Mouse (Mus musculus): Measurements from ENCODE around the gene Capza1. TPM values are rescaled to one million over a fixed set of nuclear protein-coding genes. Genes with fewer than 3 reads are reported as not detected.
A peak's percentile ranks its signal among the peaks of the same experiment; 100 is the strongest.

The Capza1 gene
- polyA plus RNA-seq, 1 experiment from 2014 or later, result 158 TPM

DNA sequence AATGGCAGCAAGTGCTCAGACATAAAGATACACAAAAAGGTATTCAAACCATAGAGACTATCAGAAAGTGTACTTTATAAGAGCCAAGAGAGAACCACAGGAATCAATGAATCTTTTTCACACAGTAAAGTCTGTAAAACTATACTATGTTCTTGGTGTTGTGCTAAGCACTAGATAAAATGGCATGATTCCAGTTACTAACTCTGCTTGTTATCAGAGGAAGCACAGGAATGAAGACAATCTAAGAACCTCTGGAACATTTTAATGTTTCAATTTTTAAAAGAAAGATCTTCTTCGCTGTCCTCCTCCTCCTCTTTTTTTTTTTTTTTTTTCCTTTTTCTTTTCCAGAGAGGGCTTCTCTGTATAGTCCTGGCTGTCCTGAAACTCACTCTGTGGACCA lies 5.7 kb downstream of the Capza1 start:
- H3K27me3 ChIP-seq (replicated peaks), result no peaks in the 10 kb centered on the region
- H3K4me3 ChIP-seq, result no peak overlapping the region
- H3K9ac ChIP-seq, result no peak overlapping the region
- 93% methylated on average over 1 of the region's 1 CpGs for WGBS
- H3K4me2 ChIP-seq, result no peak overlapping the region
- no peak overlapping the region; the same call in 1 of the 2 replicates for H3K27ac ChIP-seq (replicated peaks)
- peaks cover 61% of the 10 kb centered on the region for H3K4me1 ChIP-seq
- no peaks in the 10 kb centered on the region for H3K9me3 ChIP-seq
- H3K36me3 ChIP-seq, result peaks cover 27% of the 10 kb centered on the region
- ATAC-seq (ENCODE audit: extremely low read depth, insufficient number of reproducible peaks, low FRiP score, low TSS enrichment), result no peak

DNA sequence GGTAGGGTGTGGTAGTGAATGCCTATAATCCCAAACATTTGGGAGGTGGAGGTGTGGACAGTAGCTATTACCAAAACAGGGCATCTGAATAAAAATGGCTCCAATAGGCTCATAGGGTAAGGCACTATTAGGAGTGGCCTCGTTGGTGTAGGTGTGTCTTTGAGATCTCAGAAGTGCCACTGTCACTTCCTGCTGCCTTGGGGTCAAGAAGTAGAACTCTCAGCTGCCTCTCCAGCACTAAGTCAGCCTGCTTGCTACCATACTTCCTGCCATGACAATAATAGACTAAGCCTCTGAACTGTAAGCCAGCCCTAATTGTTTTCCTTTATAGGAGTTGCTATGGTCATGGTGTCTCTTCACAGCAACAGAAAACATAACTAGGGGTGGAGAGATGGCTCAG lies 8.2 kb downstream of the Capza1 start:
- no peaks in the 10 kb centered on the region for H3K9me3 ChIP-seq
- peaks cover 37% of the 10 kb centered on the region for H3K4me1 ChIP-seq
- WGBS, result 66% methylated on average over 1 of the region's 1 CpGs
- no peak for ATAC-seq (ENCODE audit: extremely low read depth, insufficient number of reproducible peaks, low FRiP score, low TSS enrichment)
- no peaks in the 10 kb centered on the region for H3K27me3 ChIP-seq (replicated peaks)
- no peak overlapping the region for H3K4me2 ChIP-seq
- H3K4me3 ChIP-seq, result no peak overlapping the region
- H3K9ac ChIP-seq, result no peak overlapping the region
- no peak overlapping the region for H3K27ac ChIP-seq (replicated peaks)
- H3K36me3 ChIP-seq, result peaks cover 27% of the 10 kb centered on the region

DNA sequence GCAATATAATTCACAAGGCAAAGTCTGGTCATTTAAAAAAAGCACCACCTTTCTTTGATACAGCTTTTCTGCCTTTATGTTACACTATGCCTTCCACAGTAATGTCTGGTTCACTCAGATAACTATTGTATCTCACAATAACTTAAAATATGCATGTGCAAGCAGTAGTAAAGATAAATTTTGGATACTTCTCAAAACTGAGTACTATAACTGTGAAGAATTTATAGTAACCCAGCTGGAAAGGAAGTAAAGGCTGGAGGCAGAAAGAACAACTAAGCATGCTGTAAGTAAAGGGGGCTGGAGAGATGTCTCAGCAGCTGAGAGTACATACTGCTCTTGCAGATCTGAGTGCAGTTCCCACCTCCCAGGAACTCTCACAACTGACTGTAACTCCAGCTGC lies 9.4 kb downstream of the Capza1 start:
- Histone ChIP-seq H3K9me3 (no peaks in the 10 kb centered on the region), H3K9ac (no peak overlapping the region), H3K4me2 (no peak overlapping the region), H3K4me1 (peaks cover 29% of the 10 kb centered on the region), H3K27me3 (replicated peaks) (no peaks in the 10 kb centered on the region), H3K4me3 (no peak overlapping the region), H3K36me3 (peaks cover 30% of the 10 kb centered on the region), H3K27ac (replicated peaks) (no peak overlapping the region)
- ATAC-seq (ENCODE audit: extremely low read depth, insufficient number of reproducible peaks, low FRiP score, low TSS enrichment), result no peak

DNA sequence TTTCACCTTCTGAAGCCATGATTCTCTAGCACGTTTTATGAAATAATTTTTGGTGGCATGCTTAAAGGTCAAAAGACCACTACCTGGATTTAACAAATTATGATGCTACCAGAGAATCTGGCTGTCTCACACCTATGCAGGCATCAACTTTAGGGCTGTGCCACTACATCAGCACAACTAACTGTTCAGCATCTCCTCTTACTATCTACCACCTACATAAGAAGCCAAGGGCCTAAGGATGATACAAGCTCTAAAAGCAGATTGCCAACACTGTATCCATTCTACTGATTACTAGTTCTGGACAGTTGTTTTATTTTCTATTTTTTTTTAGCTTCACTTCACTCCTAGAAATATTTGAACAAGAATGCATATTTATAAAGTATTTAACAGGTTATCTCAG lies 9.8 kb downstream of the Capza1 start:
- WGBS, result 89% methylated on average over 1 of the region's 1 CpGs
- H3K4me2 ChIP-seq, result no peak overlapping the region
- no peak overlapping the region for H3K9ac ChIP-seq
- ATAC-seq (ENCODE audit: extremely low read depth, insufficient number of reproducible peaks, low FRiP score, low TSS enrichment), result no peak
- no peaks in the 10 kb centered on the region for H3K27me3 ChIP-seq (replicated peaks)
- peaks cover 33% of the 10 kb centered on the region for H3K36me3 ChIP-seq
- no peak overlapping the region for H3K27ac ChIP-seq (replicated peaks)
- H3K4me3 ChIP-seq, result no peak overlapping the region
- peaks cover 25% of the 10 kb centered on the region for H3K4me1 ChIP-seq
- no peaks in the 10 kb centered on the region for H3K9me3 ChIP-seq

DNA sequence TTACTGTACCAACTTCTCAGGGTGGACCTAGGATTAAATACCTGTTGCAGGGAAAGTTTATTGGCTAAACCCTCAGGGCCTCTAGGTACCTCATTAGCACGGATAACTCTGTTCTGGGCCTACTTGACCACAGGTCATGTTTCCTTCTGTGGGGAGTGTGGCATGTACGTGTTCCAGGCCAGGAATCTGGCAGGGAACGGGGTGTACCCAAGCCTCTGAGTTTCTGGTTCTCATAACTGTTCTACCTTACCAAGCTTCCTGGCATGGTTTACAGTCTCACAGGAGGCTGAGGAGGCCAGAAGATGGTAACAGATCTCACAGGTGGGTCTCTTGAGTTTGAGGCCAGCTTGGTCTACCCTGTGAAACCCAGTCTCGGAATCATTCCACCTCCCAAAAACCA lies 17.7 kb downstream of the Capza1 start:
- H3K4me3 ChIP-seq, result no peak overlapping the region
- 81% methylated on average over 4 of the region's 4 CpGs for WGBS
- H3K4me1 ChIP-seq, result peaks cover 4% of the 10 kb centered on the region; the same call in 1 of the 2 replicates
- no peak for ATAC-seq (ENCODE audit: extremely low read depth, insufficient number of reproducible peaks, low FRiP score, low TSS enrichment)
- no peak overlapping the region for H3K27ac ChIP-seq (replicated peaks)
- peaks cover 67% of the 10 kb centered on the region for H3K36me3 ChIP-seq
- H3K9me3 ChIP-seq, result no peaks in the 10 kb centered on the region
- H3K9ac ChIP-seq, result no peak overlapping the region
- no peaks in the 10 kb centered on the region for H3K27me3 ChIP-seq (replicated peaks)
- no peak overlapping the region for H3K4me2 ChIP-seq

DNA sequence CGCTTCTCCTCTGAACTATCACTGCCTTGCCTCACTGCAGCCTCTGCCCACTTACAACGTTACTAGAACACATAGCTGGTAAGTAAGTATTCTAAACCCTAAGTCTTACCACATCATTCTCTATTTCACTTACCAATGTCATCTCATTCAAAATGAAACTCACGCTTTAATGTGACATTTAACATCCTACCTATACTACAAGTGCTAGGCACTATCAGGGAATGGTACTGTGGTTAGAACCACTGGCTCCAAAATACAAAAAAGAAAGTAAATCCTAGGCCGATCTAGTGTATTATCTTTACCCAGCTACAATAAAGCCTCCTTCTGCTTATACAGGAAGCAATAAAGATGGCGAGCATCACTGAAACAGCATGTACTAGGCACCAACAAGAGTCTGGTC lies 23.3 kb downstream of the Capza1 start:
- H3K36me3 ChIP-seq, result peaks cover 90% of the 10 kb centered on the region

DNA sequence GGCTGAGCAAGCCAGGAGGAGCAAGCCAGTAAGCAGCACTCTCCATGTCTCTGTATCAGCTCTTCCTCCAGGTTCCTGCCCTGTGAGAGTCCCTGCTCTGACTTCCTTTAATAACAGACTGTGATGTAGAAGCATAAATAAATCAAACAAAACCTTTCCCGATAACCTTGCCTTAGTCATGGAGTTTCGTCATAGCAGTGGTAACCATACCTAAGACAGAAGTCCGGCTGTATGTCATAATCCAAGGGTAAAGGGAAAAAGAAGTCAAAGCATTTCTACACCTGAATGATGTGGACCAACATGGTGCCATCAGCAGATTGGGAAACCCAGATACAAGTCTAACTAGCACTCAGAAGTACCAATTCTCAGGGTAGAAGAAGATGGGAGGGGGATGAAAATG lies 28.5 kb downstream of the Capza1 start:
- Histone ChIP-seq H3K9me3 (no peaks in the 10 kb centered on the region), H3K4me2 (no peak overlapping the region), H3K4me1 (peaks cover 7% of the 10 kb centered on the region; the same call in 1 of the 2 replicates), H3K27me3 (replicated peaks) (no peaks in the 10 kb centered on the region), H3K27ac (replicated peaks) (no peak overlapping the region), H3K9ac (no peak overlapping the region), H3K4me3 (no peak overlapping the region), H3K36me3 (peaks cover 90% of the 10 kb centered on the region)
- ATAC-seq (ENCODE audit: extremely low read depth, insufficient number of reproducible peaks, low FRiP score, low TSS enrichment), result no peak
- 90% methylated on average over 3 of the region's 3 CpGs for WGBS

More for the DNA sequence above, 23.3 kb downstream of the Capza1 start:
- Histone ChIP-seq H3K27me3 (replicated peaks) (no peaks in the 10 kb centered on the region), H3K4me1 (peaks cover 7% of the 10 kb centered on the region; the same call in 1 of the 2 replicates), H3K4me2 (no peak overlapping the region), H3K4me3 (no peak overlapping the region), H3K9me3 (no peaks in the 10 kb centered on the region), H3K27ac (replicated peaks) (no peak overlapping the region), H3K9ac (no peak overlapping the region)
- WGBS, result 89% methylated on average over 5 of the region's 5 CpGs
- ATAC-seq (ENCODE audit: extremely low read depth, insufficient number of reproducible peaks, low FRiP score, low TSS enrichment), result no peak

DNA sequence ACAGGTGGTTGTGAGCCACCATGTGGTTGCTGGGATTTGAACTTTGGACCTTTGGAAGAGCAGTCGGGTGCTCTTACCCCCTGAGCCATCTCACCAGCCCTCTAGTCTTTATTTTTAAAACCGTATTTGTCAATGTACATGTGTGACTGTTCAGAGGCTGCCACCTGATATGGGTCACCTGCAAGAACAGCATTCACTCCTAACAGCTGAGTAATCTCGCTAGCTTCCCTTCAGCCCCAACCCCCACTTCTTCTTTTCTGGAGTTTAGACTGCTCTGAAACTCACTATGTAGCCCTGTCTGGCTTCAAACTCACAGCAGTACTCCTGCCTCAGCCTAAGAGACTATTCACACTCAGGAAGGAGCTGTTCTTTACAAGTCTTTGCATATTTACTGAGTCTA lies 41.9 kb downstream of the Capza1 start:
- 80% methylated on average over 3 of the region's 3 CpGs for WGBS
- no peak overlapping the region for H3K4me3 ChIP-seq
- H3K9me3 ChIP-seq, result no peaks in the 10 kb centered on the region
- H3K36me3 ChIP-seq, result peaks cover 47% of the 10 kb centered on the region
- H3K4me2 ChIP-seq, result no peak overlapping the region
- no peak for ATAC-seq (ENCODE audit: extremely low read depth, insufficient number of reproducible peaks, low FRiP score, low TSS enrichment)
- no peaks in the 10 kb centered on the region for H3K27me3 ChIP-seq (replicated peaks)
- no peak overlapping the region for H3K27ac ChIP-seq (replicated peaks)
- peaks cover 31% of the 10 kb centered on the region for H3K4me1 ChIP-seq
- no peak overlapping the region for H3K9ac ChIP-seq

DNA sequence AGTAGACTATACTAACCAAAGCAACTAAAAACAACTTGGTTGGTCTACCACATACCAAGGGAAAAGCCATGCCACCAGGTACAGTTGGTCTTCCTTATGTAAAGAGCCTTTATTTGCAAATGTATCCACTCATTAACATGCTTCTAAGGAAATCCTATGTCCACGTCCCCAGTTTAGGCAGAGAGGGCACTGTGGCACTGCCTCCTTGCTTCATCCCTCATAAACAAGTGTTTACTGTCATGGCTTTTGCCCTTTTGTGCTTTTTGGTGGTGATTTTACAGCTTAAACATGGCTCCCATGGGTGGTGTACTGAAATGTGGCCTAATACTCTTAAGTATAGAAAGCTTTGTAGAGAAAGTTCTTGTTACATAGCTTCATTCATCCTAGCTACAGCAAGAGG lies 43.9 kb downstream of the Capza1 start:
- Histone ChIP-seq H3K9ac (no peak overlapping the region), H3K36me3 (peaks cover 34% of the 10 kb centered on the region), H3K27ac (replicated peaks) (peak overlapping the region; percentile 97), H3K9me3 (no peaks in the 10 kb centered on the region), H3K4me2 (no peak overlapping the region), H3K4me1 (peaks cover 49% of the 10 kb centered on the region), H3K4me3 (no peak overlapping the region), H3K27me3 (replicated peaks) (no peaks in the 10 kb centered on the region)
- no peak for ATAC-seq (ENCODE audit: extremely low read depth, insufficient number of reproducible peaks, low FRiP score, low TSS enrichment)
- WGBS, result 58% methylated on average over 1 of the region's 1 CpGs

DNA sequence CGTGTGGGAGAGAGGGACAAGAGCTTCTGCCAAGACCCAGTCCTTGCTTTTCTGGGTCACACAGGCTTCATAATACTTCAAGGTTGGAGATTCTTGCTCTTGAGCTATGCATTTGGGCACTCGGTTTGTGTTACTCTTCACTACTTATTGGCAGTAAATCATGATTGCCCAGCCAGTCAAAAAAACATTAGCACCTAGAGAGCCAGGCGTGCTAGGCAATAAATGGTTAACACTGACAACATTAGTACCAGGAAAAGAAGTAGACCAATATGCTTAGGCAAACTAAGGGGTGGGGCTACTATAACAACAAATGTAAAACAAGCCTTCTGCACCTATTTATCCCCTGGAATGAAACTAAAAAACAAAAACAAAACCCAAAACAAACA lies 45.6 kb downstream of the Capza1 start:
- Histone ChIP-seq H3K27ac (replicated peaks) (peak overlapping the region; percentile 97), H3K36me3 (peaks cover 34% of the 10 kb centered on the region), H3K4me3 (peak overlapping the region; percentile 76), H3K27me3 (replicated peaks) (no peaks in the 10 kb centered on the region), H3K4me2 (peak overlapping the region; percentile 78), H3K9me3 (no peaks in the 10 kb centered on the region), H3K4me1 (peaks cover 56% of the 10 kb centered on the region), H3K9ac (peak overlapping the region; percentile 93)
- WGBS, result 2% methylated on average over 3 of the region's 3 CpGs
- ATAC-seq (ENCODE audit: extremely low read depth, insufficient number of reproducible peaks, low FRiP score, low TSS enrichment), result no peak

DNA sequence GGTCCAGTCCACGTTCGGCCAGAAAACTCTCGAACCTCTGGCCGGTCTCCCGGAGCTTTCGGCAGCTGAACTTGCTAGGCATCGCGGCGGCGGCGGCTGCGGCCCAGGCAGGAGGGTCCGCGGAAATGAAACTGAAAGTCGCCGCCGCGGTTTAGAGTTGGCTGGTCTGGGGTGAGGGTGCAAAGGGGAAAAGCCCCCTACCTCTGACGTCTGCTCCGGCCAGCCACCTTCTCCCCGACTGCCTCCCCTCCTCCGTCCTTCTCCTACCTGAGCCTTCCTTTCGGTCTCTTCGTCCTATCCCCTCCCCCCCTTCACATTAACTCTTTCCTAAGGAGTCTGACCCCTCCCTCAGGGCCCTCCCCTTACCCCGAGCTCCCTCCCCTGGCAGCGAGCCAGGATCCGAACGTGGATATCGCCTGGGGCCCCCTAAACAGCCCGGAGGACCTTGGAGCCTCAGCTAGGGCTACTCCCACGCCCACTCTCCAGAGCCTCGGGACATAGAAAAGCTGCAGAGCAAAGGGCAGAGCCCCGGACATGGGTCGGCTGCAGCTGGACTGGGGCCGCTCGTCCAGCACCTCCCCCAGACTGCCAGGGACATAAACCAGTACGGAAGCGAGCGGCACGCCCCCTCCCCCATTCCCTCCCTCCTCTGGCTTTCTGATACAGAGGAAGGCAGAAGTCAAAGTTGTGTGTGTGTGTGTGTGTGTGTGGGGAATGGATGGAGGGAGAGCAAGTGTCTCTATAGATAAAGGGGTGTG lies 46.1 kb downstream of the Capza1 start, which contains the start of gene Mov10:
Gene Mov10, minus strand, starts transcription at position 573 of the 758 bp plus-strand sequence.
- WGBS, result 1% methylated on average over 39 of the region's 40 CpGs
- no peaks in the 10 kb centered on the region for H3K9me3 ChIP-seq
- peaks cover 40% of the 10 kb centered on the region for H3K36me3 ChIP-seq
- ATAC-seq (ENCODE audit: extremely low read depth, insufficient number of reproducible peaks, low FRiP score, low TSS enrichment), result peak; percentile 75
- H3K4me3 ChIP-seq, result peak within 1 kb of the TSS; percentile 76
- peak within 1 kb of the TSS; percentile 78 for H3K4me2 ChIP-seq
- H3K27me3 ChIP-seq (replicated peaks), result no peaks in the 10 kb centered on the region
- peaks cover 56% of the 10 kb centered on the region for H3K4me1 ChIP-seq
- H3K9ac ChIP-seq, result peak within 1 kb of the TSS; percentile 93
- H3K27ac ChIP-seq (replicated peaks), result peak within 1 kb of the TSS; percentile 97

DNA sequence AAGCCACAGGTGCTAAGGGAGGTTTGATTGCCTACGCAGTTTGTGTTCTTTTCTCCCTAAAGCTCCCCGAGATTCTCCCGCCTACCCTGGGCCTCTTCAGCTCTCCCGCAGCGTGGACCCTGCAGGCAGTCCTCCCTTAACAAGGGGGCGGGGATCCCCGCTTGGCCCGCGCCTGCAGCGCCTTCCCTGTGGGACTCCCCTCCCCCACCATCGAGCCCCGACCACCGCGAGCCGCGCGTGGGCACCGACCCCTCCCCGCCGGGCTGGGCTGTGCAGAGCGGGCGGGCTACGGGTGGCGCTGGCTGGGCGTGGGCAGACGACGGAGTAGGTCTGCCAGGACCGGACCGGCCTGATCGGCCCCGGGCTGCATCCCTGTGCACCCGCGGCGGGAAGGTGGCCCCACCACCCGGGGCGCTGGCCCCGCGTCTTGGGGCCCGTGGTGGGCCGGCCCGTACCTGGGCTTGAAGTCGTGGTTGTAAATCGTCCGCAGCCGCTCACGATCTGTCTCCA lies 46.8 kb downstream of the Capza1 start:
- Histone ChIP-seq H3K4me3 (peak overlapping the region; percentile 76), H3K27me3 (replicated peaks) (no peaks in the 10 kb centered on the region), H3K4me1 (peaks cover 56% of the 10 kb centered on the region), H3K9ac (peak overlapping the region; percentile 93), H3K9me3 (no peaks in the 10 kb centered on the region), H3K36me3 (peaks cover 38% of the 10 kb centered on the region), H3K27ac (replicated peaks) (peak overlapping the region; percentile 97), H3K4me2 (peak overlapping the region; percentile 78)
- ATAC-seq (ENCODE audit: extremely low read depth, insufficient number of reproducible peaks, low FRiP score, low TSS enrichment), result peak; percentile 60; the same call in 1 of the 2 replicates
- under 1% methylated on average over 46 of the region's 46 CpGs for WGBS

All from heart, embryonic 13.5 days (tissue).